Mouse (Mus musculus) liver, embryonic 14.5 days (tissue): ENCODE measurements at regions not wholly inside any gene's neighbourhood (a gene's known extent, or its start where the extent isn't known, plus 50 kb on each side); places are given as distances from the start of the nearest gene placed in this dataset.
"Not testable (repeated sequence)": the region's sequence is repeated elsewhere in the genome, so short reads cannot be mapped to it uniquely, and the experiment has no call there.

Experiments
- ATAC-seq: fragments of 200-750 bp; cut with Nextera tagmentation; 2 replicates; pipeline ENCODE4 v1.8.0; 2017; ENCODE audit warnings: moderate number of reproducible peaks, mild to moderate bottlenecking, moderate library complexity; ENCODE audit not compliant: insufficient read depth
- DNase-seq, 3 experiments: peaks; one replicate each; pipeline ENCODE4 v3.0.0-alpha.2; 2012 to 2013; ENCODE audit warnings: low read depth in 3 of 3, low spot score in 3 of 3
- H3K27ac ChIP-seq: fragments of 300-500 bp; sonication (generic); 2 replicates; pipeline ENCODE4 v1.5.1; 2014; ENCODE audit warnings: moderate library complexity, mild to moderate bottlenecking, control low read depth, inconsistent platforms
- H3K27me3 ChIP-seq: fragments of 300-500 bp; sonication (generic); 2 replicates; pipeline ENCODE4 v1.6.1; 2014; ENCODE audit warnings: mild to moderate bottlenecking, low read length, moderate library complexity; ENCODE audit not compliant: control insufficient read depth, insufficient read depth
- H3K36me3 ChIP-seq: fragments of 300-500 bp; sonication (generic); replicated peaks from 2 replicates; pipeline ENCODE4 v1.6.1; 2014; ENCODE audit warnings: low read depth; ENCODE audit not compliant: control insufficient read depth, insufficient read depth
- H3K4me1 ChIP-seq, 2 experiments: fragments of 200-500 bp in 1 of 2; fragments of 300-500 bp in 1 of 2; sonication (generic) in 1 of 2; replicated peaks; 2 replicates each; pipeline ENCODE4 v1.6.1; 2012 to 2014; ENCODE audit warnings: antibody characterized with exemption in 1 of 2, inconsistent platforms in 1 of 2, low read length in 1 of 2; ENCODE audit not compliant: control insufficient read depth in 2 of 2, insufficient read depth in 2 of 2
- H3K4me2 ChIP-seq: fragments of 300-500 bp; sonication (generic); 2 replicates; pipeline ENCODE4 v1.6.1; 2014; ENCODE audit warnings: low read depth, mild to moderate bottlenecking, control low read depth, moderate library complexity
- H3K4me3 ChIP-seq, 2 experiments: fragments of 200-500 bp in 1 of 2; fragments of 300-500 bp in 1 of 2; sonication (generic) in 1 of 2; 2 replicates each; pipeline ENCODE4 v1.5.1; 2012 to 2014; ENCODE audit warnings: low read depth in 2 of 2, low read length in 2 of 2, mild to moderate bottlenecking in 2 of 2, control low read depth in 1 of 2, inconsistent platforms in 1 of 2, moderate library complexity in 1 of 2; ENCODE audit not compliant: insufficient read depth in 1 of 2
- H3K9ac ChIP-seq: fragments of 300-500 bp; sonication (generic); replicated peaks from 2 replicates; pipeline ENCODE4 v1.6.1; 2014; ENCODE audit warnings: mild to moderate bottlenecking, control low read depth, moderate library complexity
- H3K9me3 ChIP-seq: fragments of 300-500 bp; sonication (generic); 2 replicates; pipeline ENCODE4 v1.6.1; 2016; ENCODE audit warnings: low read length, mixed read lengths; ENCODE audit not compliant: control insufficient read depth
- CTCF ChIP-seq: IDR thresholded peaks from 2 replicates; pipeline ENCODE4 v1.5.1; 2016; ENCODE audit warnings: antibody characterized with exemption, low read depth, control low read depth
- EP300 ChIP-seq: IDR thresholded peaks from 2 replicates; pipeline ENCODE4 v1.6.1; 2016; ENCODE audit warnings: antibody characterized with exemption, low read depth
- WGBS: fragments of 180-500 bp; shearing (Covaris S2); extraction: QIAGEN DNeasy Blood & Tissue Kit; methylation state at CpG from one replicate; pipeline ENCODE4 v1.1.7; 2014; ENCODE audit not compliant: insufficient replicate concordance; 5-methylcytosine and 5-hydroxymethylcytosine counted together

- Histone ChIP-seq H3K27me3 (no peaks in the 10 kb centered on the region), H3K27ac (no peak overlapping the region), H3K4me1 (peaks cover 0 to 15% of the 10 kb centered on the region in 2 experiments; a peak in 1 of 4 replicates), H3K4me3 (no peak overlapping the region), H3K36me3 (no peaks in the 10 kb centered on the region), H3K9ac (no peak overlapping the region), H3K4me2 (no peak overlapping the region), H3K9me3 (no peaks in the 10 kb centered on the region)
- WGBS = 76% methylated on average over 1 of the region's 1 CpGs
- no peak for ATAC-seq
- TF ChIP-seq CTCF (no peak), EP300 (no peak)
- no peak for DNase-seq
Measured at GRCm38 (mm10) chr16:30798536-30798935, 199.0 kb downstream of the Fam43a start.

GRCm38 (mm10) chr16:30799699-30800483, 200.4 kb downstream of the Fam43a start:
- WGBS = 34% methylated on average over 12 of the region's 12 CpGs
- ATAC-seq = no peak
- Histone ChIP-seq H3K9me3 (no peaks in the 10 kb centered on the region), H3K4me1 (peaks cover 0 to 13% of the 10 kb centered on the region in 2 experiments; a peak in 1 of 4 replicates), H3K4me3 (no peak overlapping the region), H3K9ac (no peak overlapping the region), H3K27ac (no peak overlapping the region), H3K4me2 (no peak overlapping the region), H3K27me3 (no peaks in the 10 kb centered on the region), H3K36me3 (no peaks in the 10 kb centered on the region)
- DNase-seq = no peak
- TF ChIP-seq CTCF (no peak), EP300 (no peak)

- Histone ChIP-seq H3K9ac (no peak overlapping the region), H3K9me3 (no peaks in the 10 kb centered on the region), H3K4me3 (no peak overlapping the region), H3K36me3 (no peaks in the 10 kb centered on the region), H3K27ac (no peak overlapping the region), H3K27me3 (no peaks in the 10 kb centered on the region), H3K4me1 (peaks cover 0 to 3% of the 10 kb centered on the region in 2 experiments; a peak in 1 of 4 replicates), H3K4me2 (no peak overlapping the region)
- DNase-seq (no peak), ATAC-seq (no peak)
- no peak for TF ChIP-seq EP300
- TF ChIP-seq CTCF = no peak
- WGBS = 65% methylated on average over 3 of the region's 3 CpGs
Measured at GRCm38 (mm10) chr16:30804018-30804417, 204.5 kb downstream of the Fam43a start.

GRCm38 (mm10) chr16:30806206-30806605, 206.7 kb downstream of the Fam43a start:
- ATAC-seq, DNase-seq: not testable (repeated sequence)
- WGBS = 68% methylated on average over 4 of the region's 4 CpGs

GRCm38 (mm10) chr16:30818541-30819120, 219.1 kb downstream of the Fam43a start:
- no peak overlapping the region for H3K27ac ChIP-seq
- no peaks in the 10 kb centered on the region for H3K27me3 ChIP-seq
- 43% methylated on average over 5 of the region's 5 CpGs for WGBS
- TF ChIP-seq CTCF (no peak), EP300 (no peak)
- no peaks in the 10 kb centered on the region for H3K36me3 ChIP-seq
- no peak for ATAC-seq
- DNase-seq = no peak
- H3K4me3 ChIP-seq = no peak overlapping the region
- peaks cover 0 to 6% of the 10 kb centered on the region in 2 experiments; a peak in 2 of 4 replicates for H3K4me1 ChIP-seq
- no peaks in the 10 kb centered on the region for H3K9me3 ChIP-seq
- H3K4me2 ChIP-seq = no peak overlapping the region
- H3K9ac ChIP-seq = no peak overlapping the region

More at GRCm38 (mm10) chr16:30806206-30806605, 206.7 kb downstream of the Fam43a start:
- not testable (repeated sequence) for H3K9me3 ChIP-seq, H3K4me2 ChIP-seq, H3K27me3 ChIP-seq, H3K4me1 ChIP-seq, H3K9ac ChIP-seq, H3K27ac ChIP-seq, H3K36me3 ChIP-seq, H3K4me3 ChIP-seq
